Mouse (Mus musculus): ENCODE results near the gene Tsnaxip1. TPM values are rescaled to one million over a fixed set of nuclear protein-coding genes. Genes with fewer than 3 reads are reported as not detected.
A peak's percentile ranks its signal among the peaks of the same experiment; 100 is the strongest.

The Tsnaxip1 gene
- total RNA-seq, 2 experiments from 2014 or later, result not detected

DNA sequence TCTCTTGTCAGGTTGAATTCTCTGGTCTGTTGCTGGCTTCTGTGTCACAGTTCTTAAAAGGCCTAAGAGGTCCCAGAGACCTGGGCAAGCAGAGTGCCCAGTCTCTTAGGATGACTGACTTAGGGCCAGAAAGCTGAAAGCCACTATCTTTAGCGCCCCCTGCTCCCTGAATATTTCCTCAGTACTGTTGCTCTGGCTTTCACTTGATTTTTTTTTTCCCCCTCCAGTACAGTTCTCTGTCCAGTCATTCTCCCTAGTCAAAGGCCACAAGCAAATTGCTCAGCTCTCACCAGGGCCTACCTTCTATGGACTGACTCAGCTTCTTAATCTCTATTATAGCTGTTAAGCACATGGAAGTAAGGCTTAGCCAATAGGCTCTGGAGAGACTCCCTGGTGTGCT is 34.4 kb downstream of the Tsnaxip1 start:
- DNase-seq, result no peak

GRCm38 (mm10) chr8:105866364-105867029 is 39.0 kb downstream of the Tsnaxip1 start:
- no peak for DNase-seq

- DNase-seq, result no peak
Observed at GRCm38 (mm10) chr8:105874301-105874700, 46.8 kb downstream of the Tsnaxip1 start.

- DNase-seq, result peak; percentile 84
Observed at GRCm38 (mm10) chr8:105880754-105881520, 53.4 kb downstream of the Tsnaxip1 start, which contains the start of gene Edc4. Gene Edc4, plus strand, starts transcription at chr8:105880881.

DNA sequence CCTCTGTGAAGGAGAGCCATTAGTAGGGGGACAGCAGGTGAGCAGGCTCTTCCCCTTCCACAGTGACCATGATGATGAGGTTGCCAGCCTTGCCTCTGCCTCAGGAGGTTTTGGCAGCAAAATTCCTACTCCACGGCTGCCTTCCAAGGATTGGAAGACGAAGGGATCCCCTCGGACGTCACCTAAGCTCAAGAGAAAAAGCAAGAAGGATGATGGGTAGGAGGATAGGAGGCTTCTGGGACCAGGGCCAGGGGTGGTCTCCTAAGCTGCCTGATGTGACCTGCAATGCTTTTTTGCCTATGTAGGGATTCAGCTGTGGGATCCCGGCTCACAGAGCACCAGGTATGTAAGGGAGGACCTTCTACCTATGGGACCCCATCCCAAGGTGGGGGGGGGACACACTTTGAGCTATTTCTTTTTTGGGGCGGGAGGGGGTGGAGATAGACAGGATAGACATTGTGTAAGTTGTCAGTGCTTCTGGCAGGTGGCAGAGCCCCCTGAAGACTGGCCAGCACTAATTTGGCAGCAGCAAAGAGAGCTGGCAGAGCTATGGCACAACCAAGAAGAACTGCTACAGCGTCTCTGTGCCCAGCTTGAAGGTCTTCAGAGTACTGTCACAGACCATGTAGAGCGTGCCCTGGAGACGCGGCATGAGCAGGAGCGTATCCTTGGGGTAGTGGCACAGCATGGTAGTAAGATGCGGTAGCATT is 62.4 kb downstream of the Tsnaxip1 start:
- no peak for DNase-seq

GRCm38 (mm10) chr8:105890870-105891269 is 63.3 kb downstream of the Tsnaxip1 start:
- peak; percentile 47 for DNase-seq

- no peak for DNase-seq
Observed at GRCm38 (mm10) chr8:105892432-105892831, 64.9 kb downstream of the Tsnaxip1 start.

DNA sequence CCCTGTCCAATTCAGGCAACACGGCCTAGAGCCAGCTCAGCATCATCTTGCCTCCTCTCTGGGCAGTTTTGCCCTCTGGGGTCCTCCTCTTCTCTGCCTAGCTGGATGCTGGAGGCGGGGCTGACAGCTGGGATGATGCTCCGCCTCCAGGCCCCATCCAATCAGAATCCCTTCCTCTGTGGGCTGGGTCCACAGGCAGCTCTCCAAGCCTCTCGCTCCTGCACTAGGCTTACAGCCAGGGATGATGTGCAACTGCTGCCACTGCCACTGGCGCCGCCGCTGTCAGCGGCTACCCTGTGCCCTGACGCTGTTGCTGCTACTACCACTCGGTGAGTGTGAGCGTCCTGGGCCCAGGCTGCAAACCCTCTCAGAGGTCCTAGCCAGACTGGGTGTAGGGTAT is 65.8 kb downstream of the Tsnaxip1 start, which contains the start of gene Nrn1l:
Nrn1l (plus strand) TSS at position 229 of the 400 bp plus-strand sequence.
- DNase-seq, result peak; percentile 72

Other genes starting within 250 kb of the Tsnaxip1 start
- 10 to 100 TPM; 20.7 to 26.9 TPM for gene Ripor1, start 222.5 kb upstream of the Tsnaxip1 start, total RNA-seq (2021)
- 10 to 100 TPM; 43.7 to 46.7 TPM for gene Ctcf, start 191.2 kb upstream of the Tsnaxip1 start, total RNA-seq (2021)
- under 1 TPM; 0.84 to 0.85 TPM for gene Agrp, start 190.3 kb upstream of the Tsnaxip1 start, total RNA-seq (2021)
- under 1 TPM; 0.28 to 0.38 TPM for gene Carmil2, start 141.5 kb upstream of the Tsnaxip1 start, total RNA-seq (2021)
- 10 to 100 TPM; 12.9 to 15.2 TPM for gene Acd, start 126.6 kb upstream of the Tsnaxip1 start, total RNA-seq (2021)
- 1 to 10 TPM; 6.0 to 7.8 TPM for gene Pard6a, start 126.6 kb upstream of the Tsnaxip1 start, total RNA-seq (2021)
- gene 4933405L10Rik, start 120.1 kb upstream of the Tsnaxip1 start, total RNA-seq (2021), result not detected
- 1 to 10 TPM; 2.0 to 3.7 TPM for gene Enkd1, start 119.5 kb upstream of the Tsnaxip1 start, total RNA-seq (2021)
- gene Gfod2, start 69.1 kb upstream of the Tsnaxip1 start, total RNA-seq (2021), result 1 to 10 TPM; 6.5 to 7.6 TPM
- 10 to 100 TPM; 19.9 to 25.2 TPM for gene Ranbp10, start 381 bp upstream of the Tsnaxip1 start, total RNA-seq (2021)
- 1 to 10 TPM; 5.2 to 7.0 TPM for gene Cenpt, start 25.5 kb downstream of the Tsnaxip1 start, total RNA-seq (2021)
- gene Thap11, start 27.4 kb downstream of the Tsnaxip1 start, total RNA-seq (2021), result 10 to 100 TPM; 24.2 to 26.9 TPM
- gene Nutf2, start 32.8 kb downstream of the Tsnaxip1 start, total RNA-seq (2021), result 10 to 100 TPM; 65.5 to 80.5 TPM
- 10 to 100 TPM; 24.6 to 30.3 TPM for gene Edc4, start 53.1 kb downstream of the Tsnaxip1 start, total RNA-seq (2021)
- gene Nrn1l, start 65.8 kb downstream of the Tsnaxip1 start, total RNA-seq (2021), result under 1 TPM in 1 of 2 experiments, not detected in 1; 0.56 TPM
- gene Pskh1, start 72.7 kb downstream of the Tsnaxip1 start, total RNA-seq (2021), result 10 to 100 TPM; 15.2 to 17.5 TPM
- under 1 TPM in 1 of 2 experiments, not detected in 1; 0.47 TPM for gene Ctrl, start 106.1 kb downstream of the Tsnaxip1 start, total RNA-seq (2021)
- 10 to 100 TPM; 22.9 to 26.3 TPM for gene Psmb10, start 110.7 kb downstream of the Tsnaxip1 start, total RNA-seq (2021)
- 1 to 10 TPM in 1 of 2 experiments, under 1 TPM in 1; 0.23 to 1.2 TPM for gene Lcat, start 115.7 kb downstream of the Tsnaxip1 start, total RNA-seq (2021)
- gene Slc12a4, start 138.4 kb downstream of the Tsnaxip1 start, total RNA-seq (2021), result 10 to 100 TPM; 18.7 to 26.6 TPM
- gene Dpep3, start 151.7 kb downstream of the Tsnaxip1 start, total RNA-seq (2021), result not detected
- gene Dus2, start 163.6 kb downstream of the Tsnaxip1 start, total RNA-seq (2021), result 10 to 100 TPM in 1 of 2 experiments, 1 to 10 TPM in 1; 9.6 to 11.1 TPM
- gene Dpep2nb, start 178.2 kb downstream of the Tsnaxip1 start, total RNA-seq (2021), result not detected
- gene Ddx28, start 184.2 kb downstream of the Tsnaxip1 start, total RNA-seq (2021), result 1 to 10 TPM; 8.0 to 8.4 TPM
- gene Nfatc3, start 231.1 kb downstream of the Tsnaxip1 start, total RNA-seq (2021), result 10 to 100 TPM; 25.3 to 30.7 TPM